Mouse (Mus musculus) MEL (cell line): Measurements from ENCODE around the gene Thrap3. TPM values are rescaled to one million over a fixed set of nuclear protein-coding genes. Genes with fewer than 3 reads are reported as not detected.

Source experiments
- DNase-seq: peaks from one replicate; pipeline ENCODE4 v3.0.0; 2011; ENCODE audit warnings: low read depth, low spot score
- H3K27ac ChIP-seq: 2 replicates; pipeline ENCODE4 v1.5.1; 2012; ENCODE audit warnings: low read depth, mild to moderate bottlenecking, control low read depth, low read length, moderate library complexity; ENCODE audit not compliant: control insufficient read depth
- H3K27me3 ChIP-seq, 2 experiments: fragments of 150-350 bp in 1 of 2; sonication (generic) in 1 of 2; 2 replicates each; pipeline ENCODE4 v1.6.1; 2012; ENCODE audit warnings: low read length in 2 of 2, mild to moderate bottlenecking in 2 of 2, improper control_type of control experiment in 1 of 2, moderate library complexity in 1 of 2; ENCODE audit not compliant: insufficient read depth in 2 of 2, control insufficient read depth in 1 of 2
- H3K36me3 ChIP-seq, 2 experiments: 2 replicates each; pipeline ENCODE4 v1.6.1; 2012 to 2014; ENCODE audit warnings: low read length in 2 of 2, improper control_type of control experiment in 1 of 2, inconsistent platforms in 1 of 2, mild to moderate bottlenecking in 1 of 2; ENCODE audit not compliant: insufficient read depth in 2 of 2, control insufficient read depth in 1 of 2
- H3K4me1 ChIP-seq, 2 experiments: fragments of 150-350 bp in 1 of 2; sonication (generic) in 1 of 2; 2 replicates each; pipeline ENCODE4 v1.6.1; 2012; ENCODE audit warnings: low read length in 2 of 2, improper control_type of control experiment in 1 of 2, mild to moderate bottlenecking in 1 of 2; ENCODE audit not compliant: insufficient read depth in 2 of 2, control insufficient read depth in 1 of 2
- H3K4me3 ChIP-seq, 2 experiments: fragments of 150-350 bp in 1 of 2; sonication (generic) in 1 of 2; 2 replicates each; pipeline ENCODE4 v1.5.1; 2012; ENCODE audit warnings: low read depth in 2 of 2, low read length in 2 of 2, mild to moderate bottlenecking in 2 of 2, moderate library complexity in 2 of 2, control low read depth in 1 of 2, improper control_type of control experiment in 1 of 2; ENCODE audit not compliant: control insufficient read depth in 1 of 2, insufficient read depth in 1 of 2
- H3K79me2 ChIP-seq: 2 replicates; pipeline ENCODE4 v1.6.1; 2012; ENCODE audit warnings: mild to moderate bottlenecking, low read length, moderate library complexity; ENCODE audit not compliant: control insufficient read depth, poor library complexity, insufficient read depth
- H3K9ac ChIP-seq: 2 replicates; pipeline ENCODE4 v1.6.1; 2012; ENCODE audit warnings: low read depth, mild to moderate bottlenecking, control low read depth, low read length, moderate library complexity; ENCODE audit not compliant: control insufficient read depth, poor library complexity, severe bottlenecking
- H3K9me3 ChIP-seq: fragments of 150-350 bp; sonication (generic); replicated peaks from 2 replicates; pipeline ENCODE4 v1.6.1; 2012; ENCODE audit warnings: mild to moderate bottlenecking, low read length, improper control_type of control experiment, moderate library complexity; ENCODE audit not compliant: insufficient read depth
- CHD1 ChIP-seq: IDR thresholded peaks from 2 replicates; pipeline ENCODE4 v1.6.1; 2012; ENCODE audit warnings: low read depth, mild to moderate bottlenecking, inconsistent platforms, low read length, improper control_type of control experiment
- CTCF ChIP-seq, 3 experiments: IDR thresholded peaks in 2 of 3; conservative IDR thresholded peaks in 1 of 3; 2 replicates each; pipeline ENCODE4 v1.5.1; 2011 to 2012; ENCODE audit warnings: low read length in 3 of 3, low read depth in 2 of 3, mild to moderate bottlenecking in 2 of 3, improper control_type of control experiment in 1 of 3, inconsistent platforms in 1 of 3, mixed read lengths in 1 of 3, moderate library complexity in 1 of 3; ENCODE audit not compliant: control insufficient read depth in 1 of 3, insufficient read depth in 1 of 3, poor library complexity in 1 of 3, severe bottlenecking in 1 of 3
- ELF1 ChIP-seq: IDR thresholded peaks from 2 replicates; pipeline ENCODE4 v1.6.1; 2014; ENCODE audit warnings: low read depth, mild to moderate bottlenecking, inconsistent platforms, low read length, improper control_type of control experiment, moderate library complexity
- EP300 ChIP-seq, 2 experiments: IDR thresholded peaks; 2 replicates each; pipeline ENCODE4 v1.6.1; 2011; ENCODE audit warnings: improper control_type of control experiment in 2 of 2, low read length in 2 of 2, low read depth in 1 of 2, mild to moderate bottlenecking in 1 of 2
- GABPA ChIP-seq: IDR thresholded peaks from 2 replicates; pipeline ENCODE4 v1.6.1; 2012; ENCODE audit warnings: low read depth, mild to moderate bottlenecking, inconsistent platforms, low read length, improper control_type of control experiment, moderate library complexity
- MAX ChIP-seq: IDR thresholded peaks from 2 replicates; pipeline ENCODE4 v1.6.1; 2011; ENCODE audit warnings: low read length, improper control_type of control experiment
- MYB ChIP-seq: IDR thresholded peaks from 2 replicates; pipeline ENCODE4 v1.6.1; 2011; ENCODE audit warnings: mild to moderate bottlenecking, low read depth, low read length, improper control_type of control experiment
- NELFE ChIP-seq: IDR thresholded peaks from 2 replicates; pipeline ENCODE4 v1.6.1; 2011; ENCODE audit warnings: low read depth, low read length, improper control_type of control experiment
- POLR2AphosphoS5 ChIP-seq: IDR thresholded peaks from 2 replicates; pipeline ENCODE4 v1.6.1; 2012; ENCODE audit warnings: low read depth, borderline replicate concordance, mild to moderate bottlenecking, inconsistent platforms, low read length, moderate library complexity, mixed read lengths
- RAD21 ChIP-seq: IDR thresholded peaks from 2 replicates; pipeline ENCODE4 v1.6.1; 2011; ENCODE audit warnings: mild to moderate bottlenecking, low read depth, low read length, improper control_type of control experiment
- SMC3 ChIP-seq: IDR thresholded peaks from 2 replicates; pipeline ENCODE4 v1.6.1; 2011; ENCODE audit warnings: low read depth, low read length, improper control_type of control experiment
- TAL1 ChIP-seq: IDR thresholded peaks from 2 replicates; pipeline ENCODE4 v1.6.1; 2012; ENCODE audit warnings: mild to moderate bottlenecking, inconsistent platforms, low read length, moderate library complexity, mixed read lengths
- USF1 ChIP-seq: IDR thresholded peaks from 2 replicates; pipeline ENCODE4 v1.6.1; 2014; ENCODE audit warnings: low read depth, mild to moderate bottlenecking, inconsistent platforms, low read length, improper control_type of control experiment, moderate library complexity
- USF2 ChIP-seq, 2 experiments: IDR thresholded peaks; 2 replicates each; pipeline ENCODE4 v1.6.1; 2011 to 2012; ENCODE audit warnings: improper control_type of control experiment in 2 of 2, low read length in 2 of 2, borderline replicate concordance in 1 of 2, inconsistent platforms in 1 of 2, low read depth in 1 of 2, mild to moderate bottlenecking in 1 of 2; ENCODE audit not compliant: insufficient read depth in 1 of 2
- ZC3H11A ChIP-seq: IDR thresholded peaks from 2 replicates; pipeline ENCODE4 v1.6.1; 2012; ENCODE audit warnings: low read depth, mild to moderate bottlenecking, inconsistent platforms, low read length, improper control_type of control experiment
- ZMIZ1 ChIP-seq: IDR thresholded peaks from 2 replicates; pipeline ENCODE4 v1.6.1; 2012; ENCODE audit warnings: low read depth, mild to moderate bottlenecking, inconsistent platforms, low read length, improper control_type of control experiment, moderate library complexity
- ZNF384 ChIP-seq: IDR thresholded peaks from 2 replicates; pipeline ENCODE4 v1.6.1; 2012; ENCODE audit warnings: low read depth, mild to moderate bottlenecking, inconsistent platforms, low read length, improper control_type of control experiment
- polyA plus RNA-seq, 2 experiments: library from polyadenylated mRNA; stranded (reverse) in 1 of 2; unstranded in 1 of 2; fragments of >175 nt in 1 of 2; fragments of >200 nt in 1 of 2; gene quantifications; 2 replicates each; pipeline versions ENCODE4 v1.2.1 to v1.2.4; 2012; ENCODE audit warnings: low replicate concordance in 2 of 2, low read depth in 1 of 2; ENCODE audit not compliant: insufficient read length in 2 of 2, insufficient read depth in 1 of 2, missing spikeins in 1 of 2
- total RNA-seq: library from RNA; depleted of rRNA; stranded (reverse); fragments of 300-350 nt; gene quantifications from 2 replicates; pipeline ENCODE4 v1.2.3, GENCODE M21; 2012

Thrap3 gene
- total and polyA plus RNA-seq, 3 experiments, result 158 to 471 (median 310) TPM

- DNase-seq, result peak; percentile 49
- Histone ChIP-seq H3K4me1 (no peaks in the 10 kb centered on the region), H3K9ac (no peak overlapping the region), H3K27me3 (no peaks in the 10 kb centered on the region), H3K9me3 (no peaks in the 10 kb centered on the region), H3K27ac (no peak overlapping the region), H3K4me3 (no peak overlapping the region), H3K79me2 (no peaks in the 10 kb centered on the region), H3K36me3 (no peaks in the 10 kb centered on the region)
- TF ChIP-seq ZC3H11A (0 out of 2 replicates have a peak, but pooled peaks have one; percentile 14), RAD21 (peak; percentile 26), CTCF (IDR thresholded peaks at IDR 0.05 in 2 of 3, conservative IDR thresholded peaks at IDR 0.05 in 1 of 3; ENCODE audit: control insufficient read depth in 1 of 3, insufficient read depth in 1 of 3, low read depth in 2 of 3, low read length in 3 of 3, poor library complexity in 1 of 3, severe bottlenecking in 1 of 3) (peak; percentile 66 to 97 (median 76)), SMC3 (peak; percentile 55), NELFE (no peak)
Observed at GRCm38 (mm10) chr4:126156617-126157016, 45.9 kb downstream of the Thrap3 start.

- Histone ChIP-seq H3K4me3 (no peak overlapping the region), H3K79me2 (no peaks in the 10 kb centered on the region), H3K36me3 (no peaks in the 10 kb centered on the region), H3K27ac (no peak overlapping the region), H3K4me1 (no peaks in the 10 kb centered on the region), H3K9me3 (no peaks in the 10 kb centered on the region), H3K9ac (no peak overlapping the region), H3K27me3 (no peaks in the 10 kb centered on the region)
- no peak for DNase-seq
- TF ChIP-seq TAL1, result no peak
- TF ChIP-seq USF2 (IDR thresholded peaks at IDR 0.05; ENCODE audit: borderline replicate concordance in 1 of 2, insufficient read depth in 1 of 2, low read depth in 1 of 2, low read length in 2 of 2), result no peak
- no peak for TF ChIP-seq CHD1
- no peak for TF ChIP-seq ZMIZ1
- TF ChIP-seq MAX, result no peak
- TF ChIP-seq ELF1, result no peak
- no peak for TF ChIP-seq NELFE
- no peak for TF ChIP-seq USF1
- TF ChIP-seq EP300 (IDR thresholded peaks at IDR 0.05; ENCODE audit: low read depth in 1 of 2, low read length in 2 of 2), result no peak
- TF ChIP-seq GABPA, result no peak
- TF ChIP-seq, all 39 proteins: peak for 0
Observed at GRCm38 (mm10) chr4:126155869-126156268, 46.7 kb downstream of the Thrap3 start.

GRCm38 (mm10) chr4:126155183-126155582 is 47.4 kb downstream of the Thrap3 start:
- Histone ChIP-seq H3K9ac (no peak overlapping the region), H3K9me3 (no peaks in the 10 kb centered on the region), H3K4me1 (no peaks in the 10 kb centered on the region), H3K79me2 (no peaks in the 10 kb centered on the region), H3K4me3 (no peak overlapping the region), H3K36me3 (no peaks in the 10 kb centered on the region), H3K27ac (no peak overlapping the region), H3K27me3 (no peaks in the 10 kb centered on the region)
- DNase-seq, result peak; percentile 34
- TF ChIP-seq MYB (no peak), ZNF384 (peak; percentile 17; the same call in 1 of the 2 replicates), POLR2AphosphoS5 (no peak)
